Mouse (Mus musculus) stomach, postnatal 0 days (tissue): Measurements from ENCODE around the gene Mapkapk3.

Experiments used
- CTCF ChIP-seq: IDR thresholded peaks from 2 replicates; pipeline ENCODE4 v1.5.1; 2016; ENCODE audit warnings: antibody characterized with exemption, low read depth, mild to moderate bottlenecking, moderate library complexity
- EP300 ChIP-seq: optimal IDR thresholded peaks from 2 replicates; pipeline ENCODE3; 2016; ENCODE audit warnings: antibody characterized with exemption

GRCm38 (mm10) chr9:107261792-107262191 lies 27.9 kb downstream of the Mapkapk3 start:
- TF ChIP-seq CTCF: no peak
- TF ChIP-seq EP300: no peak
